Mouse (Mus musculus) stomach, adult 2 months (tissue): Measurements from ENCODE around the gene Capn12. TPM values are rescaled to one million over a fixed set of nuclear protein-coding genes. Genes with fewer than 3 reads are reported as not detected.

Source experiments
- polyA plus RNA-seq: library from polyadenylated mRNA; depleted of rRNA; stranded (reverse); fragments of >200 nt; gene quantifications from 2 replicates; pipeline ENCODE4 v1.2.3, GENCODE M21; 2012; rRNA removed

The Capn12 gene
- 1.5 and 3.3 TPM in 2 replicates for polyA plus RNA-seq

DNA sequence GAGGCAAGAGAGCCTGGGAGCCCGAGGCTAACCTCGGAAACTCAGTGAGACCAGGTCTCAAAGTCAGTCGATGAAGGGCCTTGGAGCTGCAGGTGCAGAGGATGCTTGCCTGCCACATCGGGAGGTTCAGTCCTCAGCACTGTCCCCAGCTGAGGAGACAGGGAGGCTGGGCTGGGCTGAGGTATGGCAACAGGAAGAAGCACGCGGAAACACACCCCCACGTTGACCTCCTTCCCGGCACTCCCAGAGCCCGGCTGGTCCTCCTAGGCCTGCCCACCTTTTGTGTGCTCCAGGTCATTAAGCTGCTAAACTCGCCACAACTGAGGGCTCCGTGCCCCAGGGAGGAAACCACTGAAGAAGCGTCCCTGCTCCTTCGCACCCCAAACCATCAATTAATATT is at the start of gene Capn12:
Capn12 (plus strand) TSS at position 224 of the 400 bp plus-strand sequence.

GRCm38 (mm10) chr7:28833723-28834347 is 47.4 kb upstream of the Capn12 start, which contains the start of gene Lgals4:
Gene Lgals4 (plus strand): TSS chr7:28833854.

DNA sequence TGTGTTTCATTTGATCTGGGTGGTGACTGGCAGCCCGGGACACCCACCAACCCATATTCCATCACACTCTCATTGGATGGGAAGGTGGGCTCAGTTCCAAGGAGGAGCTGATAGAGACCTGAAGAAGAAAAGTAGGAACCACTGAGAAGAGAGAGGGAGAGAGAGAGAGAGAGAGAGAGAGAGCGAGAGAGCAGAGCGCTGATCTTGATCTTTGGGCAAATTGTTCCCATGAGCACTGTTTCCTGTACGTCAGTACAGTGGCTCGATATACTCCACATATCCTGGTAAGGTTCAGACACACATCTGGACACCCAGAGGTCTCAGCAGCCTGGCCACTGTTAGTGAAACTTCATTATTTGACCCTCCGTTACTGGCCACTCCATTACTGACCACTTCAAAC is 17.7 kb upstream of the Capn12 start, which contains the start of gene Lgals7:
Lgals7 (plus strand) TSS at position 314 of the 400 bp plus-strand sequence.

Other genes with a start within 250 kb of the Capn12 start
- 3.5 and 6.7 TPM in 2 replicates for gene Fbxo27, start 188.6 kb upstream of the Capn12 start, polyA plus RNA-seq
- 1.9 and 3.6 TPM in 2 replicates for gene Fbxo17, start 164.6 kb upstream of the Capn12 start, polyA plus RNA-seq
- 59.5 and 86.8 TPM in 2 replicates for gene Mrps12, start 139.6 kb upstream of the Capn12 start, polyA plus RNA-seq
- gene Sars2, start 139.4 kb upstream of the Capn12 start, polyA plus RNA-seq: 16.3 and 17.0 TPM in 2 replicates
- gene Ccer2, start 125.2 kb upstream of the Capn12 start, polyA plus RNA-seq: not detected in 2 replicates
- 27.3 and 27.5 TPM in 2 replicates for gene Sirt2, start 114.7 kb upstream of the Capn12 start, polyA plus RNA-seq
- gene Nfkbib, start 113.9 kb upstream of the Capn12 start, polyA plus RNA-seq: 37.7 and 47.8 TPM in 2 replicates
- gene Rinl, start 92.5 kb upstream of the Capn12 start, polyA plus RNA-seq: 1.2 and 2.8 TPM in 2 replicates
- gene Hnrnpl, start 72.9 kb upstream of the Capn12 start, polyA plus RNA-seq: 55.2 and 66.9 TPM in 2 replicates
- gene Ech1, start 56.2 kb upstream of the Capn12 start, polyA plus RNA-seq: 174 and 196 TPM in 2 replicates
- gene Lgals4, start 47.6 kb upstream of the Capn12 start, polyA plus RNA-seq: 260 and 273 TPM in 2 replicates
- 1,372 and 1,393 TPM in 2 replicates for gene Lgals7, start 17.6 kb upstream of the Capn12 start, polyA plus RNA-seq
- 295 and 310 TPM in 2 replicates for gene Actn4, start 80.9 kb downstream of the Capn12 start, polyA plus RNA-seq
- 86.0 and 100 TPM in 2 replicates for gene Eif3k, start 100.4 kb downstream of the Capn12 start, polyA plus RNA-seq
- 1.3 and 2.2 TPM in 2 replicates for gene Map4k1, start 100.6 kb downstream of the Capn12 start, polyA plus RNA-seq
- 2.1 and 2.3 TPM in 2 replicates for gene Ryr1, start 243.8 kb downstream of the Capn12 start, polyA plus RNA-seq